ENCODE assay signal across 19 mouse cellular contexts in the genomic region with DNA sequence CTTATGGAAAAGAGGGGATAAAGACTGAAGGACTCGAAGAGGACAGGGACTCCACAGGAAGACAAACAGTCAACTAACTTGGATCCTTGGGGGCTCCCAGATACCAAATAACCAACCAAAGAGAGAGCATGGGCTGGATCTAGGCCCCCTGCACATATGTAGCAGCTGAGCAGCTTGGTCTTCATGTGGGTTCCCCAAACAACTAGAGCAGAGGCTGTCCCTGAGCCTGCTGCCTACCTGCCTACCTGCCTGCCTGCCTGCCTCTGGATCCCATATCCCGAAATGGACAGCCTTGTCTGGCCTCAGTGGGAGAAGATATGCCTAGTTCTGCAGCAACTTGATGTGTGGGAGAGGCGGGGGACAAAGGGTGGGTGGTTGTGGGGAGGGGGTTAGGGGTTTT.
A peak's percentile ranks its signal among the peaks of the same experiment; 100 is the strongest.
DNase-seq lines count a peak whose midpoint lies in the region; ATAC-seq and TF ChIP-seq lines count a peak whose summit lies in the region.
"Had no signal": no experiment of that assay in that cellular context is flagged by ENCODE, and none has a peak within 500 bp of the region (broad histone marks: within the 10 kb centered on the region; RNA-seq: fewer than 3 reads in every experiment).

No protein-coding gene starts in this region.

- no peak overlapping the region for H3K4me2 ChIP-seq in midbrain, embryonic 11.5 days
- no peak overlapping the region for H3K4me2 ChIP-seq in midbrain, embryonic 15.5 days

- no peak overlapping the region for H3K9ac ChIP-seq in heart, adult 2 months (ENCODE audit: low read depth, low read length)
- H3K9ac ChIP-seq in midbrain, embryonic 11.5 days (ENCODE audit: low read length) = no peak overlapping the region
- H3K9ac ChIP-seq in midbrain, embryonic 15.5 days = no peak overlapping the region

- H3K9me3 ChIP-seq in midbrain, embryonic 11.5 days (ENCODE audit: control insufficient read depth, low read length) = no peaks in the 10 kb centered on the region
- no peaks in the 10 kb centered on the region for H3K9me3 ChIP-seq in midbrain, embryonic 15.5 days

- no peak for TF ChIP-seq EP300 in heart, adult 2 months (IDR thresholded peaks at IDR 0.05; ENCODE audit: insufficient read depth, low read depth, low read length)

- intact Hi-C loops in heart, adult 2 months (cut with DNase I) = no loop called here

- 66% methylated on average over 3 of the region's 3 CpGs for WGBS in heart, adult 2 months
- 78% methylated on average over 3 of the region's 3 CpGs for WGBS in midbrain, embryonic 11.5 days
- 82% methylated on average over 3 of the region's 3 CpGs for WGBS in midbrain, embryonic 15.5 days

- no peaks in the 10 kb centered on the region for H3K79me2 ChIP-seq in heart, adult 2 months (replicated peaks; ENCODE audit: control insufficient read depth, insufficient read depth, low read length)

- H3K4me3 ChIP-seq in heart, adult 2 months = no peak overlapping the region
- no peak overlapping the region for H3K4me3 ChIP-seq in midbrain, embryonic 11.5 days (ENCODE audit: low read depth, low read length)
- H3K4me3 ChIP-seq in midbrain, embryonic 15.5 days = no peak overlapping the region

- TF ChIP-seq POLR2A in heart, adult 2 months (IDR thresholded peaks at IDR 0.05; ENCODE audit: insufficient read depth, low read depth, low read length) = no peak

- no peak for ATAC-seq in midbrain, embryonic 11.5 days (ENCODE audit: low FRiP score)
- no peak for ATAC-seq in midbrain, embryonic 15.5 days (replicated peaks)
- ATAC-seq: activated CD4-positive, CD25-positive, alpha-beta regulatory T cell, adult 4 months; CD4-positive, CD25-positive, alpha-beta regulatory T cell, adult 4 months; Patski had no signal

- no peaks in the 10 kb centered on the region for H3K27me3 ChIP-seq in heart, adult 2 months (ENCODE audit: control insufficient read depth, insufficient read depth, low read length)
- H3K27me3 ChIP-seq in midbrain, embryonic 11.5 days (ENCODE audit: control insufficient read depth, insufficient read depth, low read length) = no peaks in the 10 kb centered on the region
- peaks cover 2% of the 10 kb centered on the region; the same call in 1 of the 2 replicates for H3K27me3 ChIP-seq in midbrain, embryonic 15.5 days (replicated peaks)
- H3K27me3 ChIP-seq: CH12.LX had no signal

- H3K27ac ChIP-seq in heart, adult 2 months = no peak overlapping the region
- no peak overlapping the region for H3K27ac ChIP-seq in midbrain, embryonic 11.5 days (ENCODE audit: low read depth, low read length)
- H3K27ac ChIP-seq in midbrain, embryonic 15.5 days = no peak overlapping the region

- no peaks in the 10 kb centered on the region for H3K36me3 ChIP-seq in heart, adult 2 months (ENCODE audit: control insufficient read depth, insufficient read depth, low read length)
- H3K36me3 ChIP-seq in midbrain, embryonic 11.5 days (ENCODE audit: control insufficient read depth, insufficient read depth, low read length) = no peaks in the 10 kb centered on the region
- no peaks in the 10 kb centered on the region for H3K36me3 ChIP-seq in midbrain, embryonic 15.5 days (replicated peaks)
- H3K36me3 ChIP-seq: G1E had no signal

- no peaks in the 10 kb centered on the region for H3K4me1 ChIP-seq in heart, adult 2 months (ENCODE audit: control insufficient read depth, insufficient read depth, low read length)
- H3K4me1 ChIP-seq in midbrain, embryonic 11.5 days (ENCODE audit: control insufficient read depth, insufficient read depth, low read length) = no peaks in the 10 kb centered on the region
- no peaks in the 10 kb centered on the region for H3K4me1 ChIP-seq in midbrain, embryonic 15.5 days

- peak; percentile 65 for DNase-seq in heart, adult 11 months
- no peak for DNase-seq in heart, adult 2 months
- DNase-seq in midbrain, embryonic 11.5 days (ENCODE audit: low spot score, missing footprints) = peak; percentile 56
- DNase-seq: adrenal gland, adult 2 months; adrenal gland, adult 8-10 months; adrenal gland, postnatal 10 days; adrenal gland, postnatal 14 days; adrenal gland, postnatal 25 days; adrenal gland, postnatal 36 days; B cell, adult 2 months; cerebellum, adult 11 months; cerebellum, adult 11-12 months; cerebellum, adult 18-20 months had no signal

- no peak for TF ChIP-seq CTCF in heart, adult 2 months (IDR thresholded peaks at IDR 0.05)

Comparison
In these comparisons a context has a peak if more than half of its experiments do, and no peak if none do; other contexts are left out.
1. DNase-seq: peak in heart, adult 11 months (single experiment) and midbrain, embryonic 11.5 days (single experiment); none in heart, adult 2 months (0 of 2).